Mouse (Mus musculus): ENCODE measurements around the gene Pvalb. TPM values are rescaled to one million over a fixed set of nuclear protein-coding genes. Genes with fewer than 3 reads are reported as not detected.

Pvalb gene
- total RNA-seq (2018; cell fraction: chromatin; rRNA removed) = not detected
- not detected for total RNA-seq (2018; cell fraction: cytosol; rRNA removed)
- not detected for total RNA-seq (2018; cell fraction: nucleus; rRNA removed)
- not detected in 3 replicates for polyA plus RNA-seq (2018)

DNA sequence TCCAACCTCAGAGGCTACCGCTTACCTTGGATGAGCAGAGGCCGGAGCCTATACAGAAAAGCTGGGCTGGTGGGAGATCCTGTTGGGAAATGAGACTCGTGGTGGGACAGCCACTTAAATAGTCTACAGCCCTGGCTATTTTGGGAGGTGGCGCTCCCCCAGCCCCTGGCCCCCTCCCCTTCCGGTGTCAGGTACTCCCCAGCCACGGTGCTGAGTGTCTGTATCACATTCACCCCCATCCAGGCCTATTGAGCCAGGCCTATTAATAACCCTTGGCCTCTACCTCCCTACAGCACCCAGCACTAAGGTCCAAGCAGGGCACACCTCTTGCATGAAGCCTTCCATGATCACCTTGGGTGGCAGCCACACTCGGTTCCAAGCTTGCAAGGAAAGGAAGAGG lies at the start of gene Pvalb:
TSS of gene Pvalb (minus strand) at position 89 of the 400 bp plus-strand sequence.
- H3K36me3 ChIP-seq (ENCODE audit: inconsistent target) = no peaks in the 10 kb centered on the region
- no peak within 1 kb of the TSS for H3K4me3 ChIP-seq (ENCODE audit: inconsistent target)
- H3K27ac ChIP-seq = no peak within 1 kb of the TSS
- no peaks in the 10 kb centered on the region for H3K79me2 ChIP-seq (ENCODE audit: inconsistent target)
- WGBS (ENCODE audit: missing documents) = 88% methylated on average over 7 of the region's 7 CpGs

DNA sequence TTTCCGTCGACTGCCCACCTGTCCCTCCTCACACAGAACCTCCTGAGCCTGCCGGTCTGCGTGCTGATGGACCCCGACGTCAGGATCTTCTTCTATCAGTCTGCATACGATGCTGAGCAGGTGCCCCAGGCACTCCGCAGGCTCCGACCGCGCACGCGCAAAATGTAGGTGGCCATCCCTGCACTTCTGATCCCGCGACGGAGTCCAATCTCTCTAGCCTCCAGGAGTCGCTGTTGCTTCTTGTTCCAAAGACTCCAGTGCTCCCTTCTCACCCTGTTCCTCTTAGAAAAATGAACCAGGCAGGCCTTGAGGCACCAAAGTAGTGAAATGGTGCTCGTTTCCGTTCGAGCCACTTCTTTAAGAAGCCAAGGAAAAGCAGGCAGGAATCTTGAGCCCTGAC lies 48.6 kb upstream of the Pvalb start:
- WGBS (ENCODE audit: missing documents) = 91% methylated on average over 20 of the region's 20 CpGs
- peaks cover 24% of the 10 kb centered on the region; the same call in 1 of the 2 replicates for H3K79me2 ChIP-seq (ENCODE audit: inconsistent target)
- peaks cover 63% of the 10 kb centered on the region for H3K36me3 ChIP-seq (ENCODE audit: inconsistent target)
- no peak overlapping the region for H3K27ac ChIP-seq
- no peak overlapping the region for H3K4me3 ChIP-seq (ENCODE audit: inconsistent target)

DNA sequence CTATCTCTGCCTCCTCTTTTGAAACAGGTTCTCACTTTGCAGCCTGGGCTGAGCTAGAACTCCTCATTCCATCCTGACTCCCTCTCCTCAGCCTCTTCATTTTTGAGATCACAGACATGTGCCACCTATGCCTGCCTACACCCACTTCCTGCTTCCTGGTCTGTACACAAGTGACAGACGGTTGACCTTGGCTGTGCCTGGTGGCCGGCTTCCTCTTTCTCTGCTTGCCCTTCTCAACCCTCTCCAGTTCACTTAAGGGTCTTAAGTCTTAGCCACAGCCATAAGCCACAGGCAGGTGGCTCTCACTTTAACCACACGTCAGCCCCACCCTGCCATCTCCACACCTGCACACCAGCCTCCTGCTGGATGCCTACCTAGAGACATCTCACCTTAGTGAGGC lies 42.2 kb upstream of the Pvalb start:
- WGBS (ENCODE audit: missing documents) = 8% methylated on average over 3 of the region's 3 CpGs
- H3K4me3 ChIP-seq (ENCODE audit: inconsistent target) = no peak overlapping the region
- peak overlapping the region; percentile 96 for H3K27ac ChIP-seq
- peaks cover 35% of the 10 kb centered on the region for H3K36me3 ChIP-seq (ENCODE audit: inconsistent target)
- peaks cover 73% of the 10 kb centered on the region for H3K79me2 ChIP-seq (ENCODE audit: inconsistent target)

DNA sequence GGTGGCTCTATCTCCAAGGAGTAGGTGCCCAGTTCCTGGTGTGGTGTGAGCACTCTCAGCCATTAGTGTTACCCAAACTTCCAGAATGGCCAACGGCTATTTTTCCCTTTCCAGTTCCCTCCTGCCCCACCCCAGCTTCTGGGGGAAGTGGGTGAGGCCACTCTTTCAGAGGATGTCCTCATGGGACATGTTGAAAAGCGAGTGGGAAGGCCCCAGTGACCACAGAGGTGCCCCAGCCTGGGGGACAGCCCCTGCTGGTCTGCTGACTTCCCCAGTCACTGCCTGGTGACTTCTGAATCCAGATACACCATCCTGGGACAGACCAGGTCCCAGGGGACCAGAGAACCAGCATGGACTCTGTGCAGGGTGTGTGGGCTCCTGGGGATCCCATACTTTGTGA lies 41.5 kb upstream of the Pvalb start:
- Histone ChIP-seq H3K4me3 (ENCODE audit: inconsistent target) (peak overlapping the region; percentile 55; the same call in 1 of the 2 replicates), H3K79me2 (ENCODE audit: inconsistent target) (peaks cover 73% of the 10 kb centered on the region), H3K36me3 (ENCODE audit: inconsistent target) (peaks cover 28% of the 10 kb centered on the region), H3K27ac (peak overlapping the region; percentile 96)
- WGBS (ENCODE audit: missing documents) = 6% methylated on average over 2 of the region's 2 CpGs

DNA sequence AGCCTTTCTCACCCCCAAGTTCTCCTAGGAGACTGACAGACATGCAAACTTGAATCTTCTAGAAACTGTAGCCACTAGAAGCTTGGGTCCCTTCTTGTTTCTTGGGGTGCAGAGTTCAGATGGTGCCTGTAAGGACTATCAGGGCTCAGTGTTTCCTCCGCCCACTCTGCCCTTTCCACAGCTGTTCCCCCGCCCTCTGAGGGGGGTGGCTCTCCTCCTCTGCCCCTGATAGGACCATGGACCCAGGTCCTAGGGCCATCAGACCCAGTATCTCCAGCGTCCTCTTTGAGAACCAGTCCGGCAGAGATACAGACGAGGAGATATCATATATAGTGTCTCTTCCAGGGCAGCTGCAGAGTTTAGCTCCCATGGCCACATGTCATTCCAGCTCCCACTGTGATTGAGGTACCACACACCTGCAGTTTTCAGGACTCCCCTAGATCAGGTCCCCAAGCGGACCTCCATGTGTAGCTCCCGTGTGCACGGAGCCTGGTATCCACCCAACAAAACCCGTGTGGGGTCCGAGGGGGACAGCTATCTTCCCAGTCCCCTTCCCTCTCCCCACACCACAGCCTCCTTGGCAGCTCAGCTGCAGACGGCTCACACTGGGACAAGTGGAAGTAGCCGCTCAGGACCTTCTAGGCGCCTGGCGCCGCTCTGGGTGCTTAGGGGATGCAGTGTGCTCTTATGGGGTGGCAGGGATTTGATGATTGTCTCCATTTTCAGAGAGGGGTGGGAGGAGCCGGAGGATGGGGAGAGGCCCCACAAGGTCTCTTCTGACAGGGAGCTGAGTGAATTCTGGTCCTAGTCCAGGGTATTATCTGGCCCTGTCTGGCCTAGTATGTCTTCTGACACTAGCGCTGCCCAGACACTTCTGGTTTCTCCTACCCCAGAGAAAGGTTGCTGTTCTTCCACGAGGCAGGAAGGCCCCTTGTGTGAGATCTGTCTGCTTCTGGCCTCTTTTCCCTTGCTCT lies 40.2 kb upstream of the Pvalb start:
- H3K4me3 ChIP-seq (ENCODE audit: inconsistent target) = peak overlapping the region; percentile 55
- peaks cover 66% of the 10 kb centered on the region for H3K79me2 ChIP-seq (ENCODE audit: inconsistent target)
- peak overlapping the region; percentile 96 for H3K27ac ChIP-seq
- H3K36me3 ChIP-seq (ENCODE audit: inconsistent target) = peaks cover 18% of the 10 kb centered on the region
- WGBS (ENCODE audit: missing documents) = 53% methylated on average over 18 of the region's 18 CpGs

DNA sequence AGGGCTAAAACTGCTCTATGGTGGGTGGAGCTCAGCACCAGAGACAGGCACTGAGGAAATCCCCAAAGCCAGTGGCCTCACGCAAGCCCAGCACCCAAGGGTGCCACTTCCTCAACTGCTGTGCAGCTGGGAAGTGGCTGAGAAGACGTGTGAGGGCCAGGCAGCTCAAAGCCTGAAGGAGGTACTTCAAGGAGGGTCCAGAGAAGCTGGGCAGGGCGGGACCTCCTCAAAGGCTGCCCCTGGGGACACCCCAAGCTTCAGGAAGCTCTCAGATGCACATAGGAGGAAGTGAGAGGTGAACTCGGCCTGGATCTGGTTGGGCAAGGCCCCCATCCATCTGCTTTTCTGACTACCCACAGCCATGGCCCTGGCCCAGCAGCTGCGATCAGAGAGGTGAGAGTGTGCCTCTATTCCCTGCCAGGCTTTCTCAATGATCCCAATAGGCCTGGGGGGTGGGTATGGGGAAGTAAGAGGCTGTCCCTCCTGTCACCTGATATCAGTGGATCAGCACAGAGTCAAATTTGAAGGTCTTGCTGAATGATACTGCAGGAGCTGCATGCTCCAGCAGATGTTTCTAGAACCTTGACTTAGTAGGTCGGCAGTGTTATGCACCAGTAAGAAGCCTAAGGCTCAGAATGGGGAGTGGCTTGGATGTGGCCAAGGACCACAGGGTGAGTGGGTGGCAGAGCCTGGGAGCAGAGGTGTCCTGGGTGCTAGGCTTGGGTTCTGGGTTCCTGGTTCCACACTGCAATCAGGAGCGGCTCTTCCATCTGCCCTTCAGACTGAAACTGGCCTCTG lies 38.7 kb upstream of the Pvalb start, which contains the start of gene Ncf4:
TSS of gene Ncf4 (plus strand) at position 107 of the 798 bp plus-strand sequence.
- Histone ChIP-seq H3K79me2 (ENCODE audit: inconsistent target) (peaks cover 50% of the 10 kb centered on the region), H3K4me3 (ENCODE audit: inconsistent target) (peak within 1 kb of the TSS; percentile 55), H3K36me3 (ENCODE audit: inconsistent target) (peaks cover 4% of the 10 kb centered on the region), H3K27ac (peak within 1 kb of the TSS; percentile 96)
- WGBS (ENCODE audit: missing documents) = 4% methylated on average over 7 of the region's 7 CpGs

DNA sequence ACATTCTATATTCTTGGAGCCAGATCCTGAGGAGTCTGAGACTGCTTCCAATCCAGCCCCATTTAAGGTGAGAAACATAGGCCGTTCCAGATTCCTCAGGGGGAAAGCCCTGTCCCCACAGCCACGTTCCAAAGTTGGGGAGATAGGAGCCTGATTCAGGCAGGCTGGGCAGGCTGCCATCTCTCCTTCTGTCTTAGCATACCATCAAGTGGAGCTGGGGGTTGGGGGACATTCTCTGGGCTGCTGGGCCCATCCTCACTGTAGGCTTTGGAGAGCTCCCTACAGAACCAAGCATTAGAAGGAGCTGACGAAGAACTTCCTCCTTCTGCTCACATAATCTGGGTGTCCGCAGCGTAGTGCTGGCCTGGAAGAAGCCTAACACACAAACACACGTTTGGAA lies 37.6 kb upstream of the Pvalb start:
- Histone ChIP-seq H3K4me3 (ENCODE audit: inconsistent target) (no peak overlapping the region), H3K79me2 (ENCODE audit: inconsistent target) (peaks cover 39% of the 10 kb centered on the region), H3K36me3 (ENCODE audit: inconsistent target) (no peaks in the 10 kb centered on the region), H3K27ac (peak overlapping the region; percentile 96)
- 38% methylated on average over 6 of the region's 6 CpGs for WGBS (ENCODE audit: missing documents)

DNA sequence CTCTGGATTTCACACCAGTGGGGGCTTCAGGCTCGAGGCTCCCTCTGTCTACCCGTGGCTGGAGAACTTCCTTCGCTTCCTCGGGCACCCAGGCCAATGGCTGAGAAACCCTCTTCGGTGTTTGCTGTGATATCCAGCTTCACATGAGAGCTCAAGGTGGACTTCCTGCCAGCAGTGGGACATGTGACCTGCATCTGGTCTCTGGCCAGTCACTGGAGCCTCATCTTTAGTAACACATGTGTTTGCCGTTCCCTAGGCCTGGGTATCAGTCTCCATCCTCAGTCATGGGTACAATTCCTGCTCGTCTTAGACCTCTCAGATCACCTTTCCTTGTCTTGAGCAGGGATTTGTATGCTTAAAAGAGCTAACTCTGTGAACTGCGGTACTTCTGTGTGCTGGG lies 36.9 kb upstream of the Pvalb start:
- Histone ChIP-seq H3K79me2 (ENCODE audit: inconsistent target) (peaks cover 32% of the 10 kb centered on the region), H3K4me3 (ENCODE audit: inconsistent target) (no peak overlapping the region), H3K36me3 (ENCODE audit: inconsistent target) (no peaks in the 10 kb centered on the region), H3K27ac (no peak overlapping the region)
- WGBS (ENCODE audit: missing documents) = 82% methylated on average over 7 of the region's 8 CpGs

DNA sequence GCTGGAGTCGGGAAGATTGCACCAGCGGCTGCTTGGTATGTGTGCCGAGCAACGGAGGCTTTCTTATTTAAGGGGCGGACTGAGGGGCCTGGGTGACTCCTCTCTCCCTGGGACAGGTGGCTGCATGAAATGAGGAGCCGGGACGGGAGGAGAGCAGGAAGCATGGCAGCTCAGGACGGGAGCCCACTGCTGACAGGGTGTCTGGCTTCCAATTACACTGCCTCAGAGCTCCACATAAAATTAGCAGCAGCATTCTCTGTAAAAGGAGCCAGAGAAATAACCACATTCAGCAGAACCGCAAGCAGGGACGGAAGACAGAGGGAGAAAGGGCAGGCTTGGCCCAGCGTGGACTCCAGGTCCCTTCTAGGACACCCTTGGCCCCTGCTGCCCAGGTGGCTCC lies 35.1 kb upstream of the Pvalb start:
- 92% methylated on average over 11 of the region's 11 CpGs for WGBS (ENCODE audit: missing documents)
- Histone ChIP-seq H3K27ac (no peak overlapping the region), H3K4me3 (ENCODE audit: inconsistent target) (no peak overlapping the region)

DNA sequence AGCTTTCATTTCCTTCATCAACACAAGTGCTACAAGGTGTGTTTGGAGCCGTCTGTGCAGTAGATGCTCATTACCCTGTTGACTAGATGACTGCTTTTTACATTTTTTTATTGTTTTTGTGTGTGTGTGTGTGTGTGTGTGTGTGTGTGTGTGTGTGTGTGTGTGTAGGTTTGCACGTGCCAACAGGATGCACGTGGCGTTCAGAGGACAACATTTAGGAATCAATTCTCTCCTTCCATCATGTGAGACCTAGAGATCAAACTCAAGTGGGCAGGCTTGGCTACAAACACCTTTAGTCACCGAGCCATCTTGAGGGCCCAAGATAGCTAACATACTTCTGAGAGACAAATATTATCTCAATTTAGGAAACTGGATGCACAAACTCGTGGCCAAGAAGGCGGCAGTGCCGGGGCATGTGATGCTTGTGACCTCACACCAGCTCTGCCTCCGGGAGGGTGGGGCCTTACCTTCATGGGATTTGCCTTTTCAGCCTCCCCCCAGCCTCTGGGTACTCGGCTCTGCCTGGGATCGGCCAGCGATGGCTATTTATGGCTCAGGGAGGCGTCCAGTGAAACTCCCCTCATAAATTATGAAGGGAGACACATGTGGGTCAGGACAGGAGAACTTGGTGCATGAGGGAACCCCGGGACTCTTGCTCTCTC lies 33.9 kb upstream of the Pvalb start:
- Histone ChIP-seq H3K27ac (no peak overlapping the region), H3K36me3 (ENCODE audit: inconsistent target) (no peaks in the 10 kb centered on the region), H3K79me2 (ENCODE audit: inconsistent target) (peaks cover 2% of the 10 kb centered on the region; the same call in 1 of the 2 replicates), H3K4me3 (ENCODE audit: inconsistent target) (no peak overlapping the region)
- 82% methylated on average over 11 of the region's 14 CpGs for WGBS (ENCODE audit: missing documents)

More for the DNA sequence above, 35.1 kb upstream of the Pvalb start:
- peaks cover 15% of the 10 kb centered on the region for H3K79me2 ChIP-seq (ENCODE audit: inconsistent target)
- H3K36me3 ChIP-seq (ENCODE audit: inconsistent target) = no peaks in the 10 kb centered on the region

DNA sequence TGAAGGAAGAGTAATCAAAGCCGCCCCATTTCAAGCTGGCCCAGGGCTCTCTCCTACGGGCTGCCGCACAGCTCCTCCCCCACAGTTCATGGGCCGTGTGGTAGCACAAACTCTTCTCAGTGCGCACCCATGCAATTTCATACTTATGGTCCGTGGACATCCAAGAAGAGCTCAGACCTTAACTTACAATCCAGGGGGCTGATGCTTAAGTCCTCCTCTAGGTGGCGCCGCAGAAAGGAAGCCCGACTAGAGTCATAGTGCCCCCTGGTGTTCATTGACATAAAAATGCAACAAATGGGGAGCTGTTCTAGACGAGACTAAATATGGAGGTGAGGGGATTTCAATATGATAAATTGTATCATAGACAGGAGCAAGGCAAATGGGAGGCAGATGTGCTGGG lies 33.3 kb upstream of the Pvalb start:
- 15% methylated on average over 10 of the region's 10 CpGs for WGBS (ENCODE audit: missing documents)
- H3K36me3 ChIP-seq (ENCODE audit: inconsistent target) = no peaks in the 10 kb centered on the region
- no peak overlapping the region for H3K27ac ChIP-seq
- H3K79me2 ChIP-seq (ENCODE audit: inconsistent target) = no peaks in the 10 kb centered on the region
- no peak overlapping the region for H3K4me3 ChIP-seq (ENCODE audit: inconsistent target)

DNA sequence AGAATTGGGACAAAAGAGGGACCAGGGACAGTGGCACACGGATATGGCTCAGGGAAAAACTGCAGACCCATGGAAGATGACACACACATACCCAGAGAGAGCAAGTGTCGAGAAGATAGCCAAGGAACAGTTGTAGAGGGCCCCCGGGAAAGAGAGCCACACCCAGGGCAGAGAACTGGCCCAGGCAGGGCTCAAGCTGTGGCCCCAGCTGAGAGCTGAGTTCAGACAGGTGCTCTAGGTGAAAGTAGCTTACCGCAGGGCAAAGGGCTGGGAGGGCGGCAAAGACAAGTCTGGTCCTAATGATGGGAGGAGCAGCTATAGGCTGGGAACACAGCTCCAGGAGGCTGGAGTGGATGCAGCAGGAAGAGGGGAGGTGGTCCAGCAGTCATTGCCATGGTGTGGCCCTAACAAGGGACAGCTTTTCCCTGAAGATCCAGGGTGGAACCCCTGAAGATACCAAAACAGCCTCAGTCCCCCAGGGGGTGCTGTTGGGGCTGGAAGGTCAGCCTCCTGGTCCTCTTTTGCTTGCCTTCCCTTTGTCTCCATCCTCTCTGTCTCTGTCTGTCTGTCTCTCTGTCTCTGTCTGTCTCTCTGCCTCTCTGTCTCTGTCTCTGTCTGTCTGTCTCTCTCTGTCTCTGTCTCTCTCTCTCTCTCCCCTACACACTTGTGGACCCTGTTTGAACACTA lies 28.8 kb upstream of the Pvalb start:
- Histone ChIP-seq H3K27ac (no peak overlapping the region), H3K36me3 (ENCODE audit: inconsistent target) (no peaks in the 10 kb centered on the region), H3K79me2 (ENCODE audit: inconsistent target) (no peaks in the 10 kb centered on the region), H3K4me3 (ENCODE audit: inconsistent target) (no peak overlapping the region)
- WGBS (ENCODE audit: missing documents) = 88% methylated on average over 5 of the region's 5 CpGs

DNA sequence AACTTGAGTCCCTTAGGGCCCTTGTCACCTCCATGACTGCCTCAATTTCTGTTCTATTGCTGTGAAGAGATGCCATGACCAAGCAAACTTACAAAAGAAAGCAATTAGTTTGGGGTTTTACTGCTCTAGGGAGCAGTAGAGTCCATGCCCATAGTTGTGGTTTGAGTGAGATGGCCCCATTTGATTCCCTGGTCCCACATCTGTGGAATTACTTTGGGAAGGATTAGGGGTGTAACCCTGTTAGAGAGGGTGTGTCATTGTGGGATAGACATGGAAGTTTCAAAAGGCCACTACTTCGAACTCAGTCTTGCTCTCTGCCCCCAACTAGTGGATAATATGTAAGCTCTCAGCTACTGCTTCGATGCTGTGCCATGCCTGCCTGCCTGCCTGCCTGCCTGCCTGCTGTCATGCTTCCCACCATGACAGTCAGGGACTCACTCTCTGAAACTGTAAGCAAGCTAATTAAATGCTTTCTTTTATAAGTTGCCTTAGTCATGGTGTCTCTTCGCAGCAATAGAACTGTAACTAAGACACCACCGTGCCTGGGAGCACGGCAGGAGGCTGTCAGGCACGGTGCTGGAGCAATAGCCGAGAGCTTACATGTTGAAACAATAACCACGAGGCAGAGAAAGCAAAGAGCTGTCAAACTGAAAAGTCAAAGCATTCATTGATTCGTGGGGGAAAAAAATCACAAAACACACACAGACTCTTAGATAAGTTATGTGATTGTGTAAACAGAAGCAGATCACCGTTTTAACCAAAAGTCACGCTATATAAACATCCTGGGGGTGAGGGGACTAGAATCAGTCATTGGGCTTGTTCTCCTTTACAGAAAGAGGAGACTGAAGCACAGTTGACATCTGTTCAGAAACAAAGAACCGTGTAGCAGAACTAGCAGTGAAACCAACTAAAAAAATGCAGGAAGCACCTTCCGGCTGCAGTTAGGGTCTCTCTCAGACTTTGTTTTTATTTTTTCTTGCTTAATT lies 25.4 kb upstream of the Pvalb start:
- H3K27ac ChIP-seq = no peak overlapping the region
- 50% methylated on average over 13 of the region's 13 CpGs for WGBS (ENCODE audit: missing documents)
- H3K36me3 ChIP-seq (ENCODE audit: inconsistent target) = no peaks in the 10 kb centered on the region
- H3K79me2 ChIP-seq (ENCODE audit: inconsistent target) = no peaks in the 10 kb centered on the region
- H3K4me3 ChIP-seq (ENCODE audit: inconsistent target) = no peak overlapping the region

Data from macrophage (primary cell).